Mouse (Mus musculus) midbrain, embryonic 11.5 days (tissue): ENCODE measurements at regions not wholly inside any gene's neighbourhood (a gene's known extent, or its start where the extent isn't known, plus 50 kb on each side); places are given as distances from the start of the nearest gene placed in this dataset.
A peak's percentile ranks its signal among the peaks of the same experiment; 100 is the strongest.

ENCODE experiments used
- ATAC-seq: fragments of 200-750 bp; cut with Nextera tagmentation; 2 replicates; pipeline ENCODE4 v1.8.0; 2017; ENCODE audit warnings: moderate TSS enrichment, moderate library complexity; ENCODE audit not compliant: low FRiP score
- DNase-seq: peaks from one replicate; pipeline ENCODE4 v3.0.0; 2015; ENCODE audit warnings: low spot score; ENCODE audit errors: missing footprints
- H3K27ac ChIP-seq: fragments of 300-500 bp; sonication (generic); 2 replicates; pipeline ENCODE4 v1.5.1; 2014; ENCODE audit warnings: low read depth, low read length
- H3K27me3 ChIP-seq: fragments of 300-500 bp; sonication (generic); 2 replicates; pipeline ENCODE4 v1.6.1; 2014; ENCODE audit warnings: mild to moderate bottlenecking, low read length, moderate library complexity, mixed read lengths; ENCODE audit not compliant: control insufficient read depth, insufficient read depth
- H3K36me3 ChIP-seq: fragments of 300-500 bp; sonication (generic); 2 replicates; pipeline ENCODE4 v1.6.1; 2014; ENCODE audit warnings: mild to moderate bottlenecking, low read length, moderate library complexity, mixed read lengths; ENCODE audit not compliant: control insufficient read depth, insufficient read depth
- H3K4me1 ChIP-seq: fragments of 300-500 bp; sonication (generic); 2 replicates; pipeline ENCODE4 v1.6.1; 2014; ENCODE audit warnings: low read length; ENCODE audit not compliant: control insufficient read depth, insufficient read depth
- H3K4me2 ChIP-seq: fragments of 300-500 bp; sonication (generic); 2 replicates; pipeline ENCODE4 v1.6.1; 2014; ENCODE audit warnings: mild to moderate bottlenecking, moderate library complexity
- H3K4me3 ChIP-seq: fragments of 300-500 bp; sonication (generic); 2 replicates; pipeline ENCODE4 v1.5.1; 2014; ENCODE audit warnings: low read depth, low read length
- H3K9ac ChIP-seq: fragments of 300-500 bp; sonication (generic); 2 replicates; pipeline ENCODE4 v1.6.1; 2014; ENCODE audit warnings: low read length
- H3K9me3 ChIP-seq: fragments of 300-500 bp; sonication (generic); 2 replicates; pipeline ENCODE4 v1.6.1; 2016; ENCODE audit warnings: low read length; ENCODE audit not compliant: control insufficient read depth
- WGBS: fragments of 180-500 bp; shearing (Covaris S2); extraction: QIAGEN DNeasy Blood & Tissue Kit; methylation state at CpG from one replicate; pipeline ENCODE4 v1.1.7; 2014; 5-methylcytosine and 5-hydroxymethylcytosine counted together

DNA sequence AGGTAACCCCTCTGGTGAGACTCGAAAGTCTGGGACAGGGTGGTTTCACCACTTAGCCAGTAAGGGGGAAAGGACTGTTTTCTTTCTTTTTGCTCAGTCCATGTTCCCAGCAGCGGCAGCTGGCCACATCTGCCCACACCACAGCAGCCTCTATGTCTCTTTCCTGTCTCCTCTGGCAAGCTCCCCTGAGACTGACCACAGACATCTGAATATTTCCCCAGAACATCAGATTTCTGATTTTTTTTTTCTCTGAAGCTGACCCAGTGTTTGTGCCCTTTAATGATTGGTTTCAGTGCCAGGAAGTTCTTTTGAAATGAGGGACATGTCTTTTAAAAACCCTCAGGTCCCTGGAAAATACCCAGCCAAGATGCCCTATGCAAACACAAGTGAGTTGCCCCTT, 101.7 kb upstream of the Syt6 start:
- Histone ChIP-seq H3K4me3 (no peak overlapping the region), H3K9ac (no peak overlapping the region), H3K4me2 (no peak overlapping the region), H3K4me1 (no peaks in the 10 kb centered on the region), H3K27me3 (no peaks in the 10 kb centered on the region), H3K36me3 (no peaks in the 10 kb centered on the region), H3K27ac (no peak overlapping the region), H3K9me3 (no peaks in the 10 kb centered on the region)
- DNase-seq (no peak), ATAC-seq (no peak)
- 70% methylated on average over 2 of the region's 2 CpGs for WGBS

DNA sequence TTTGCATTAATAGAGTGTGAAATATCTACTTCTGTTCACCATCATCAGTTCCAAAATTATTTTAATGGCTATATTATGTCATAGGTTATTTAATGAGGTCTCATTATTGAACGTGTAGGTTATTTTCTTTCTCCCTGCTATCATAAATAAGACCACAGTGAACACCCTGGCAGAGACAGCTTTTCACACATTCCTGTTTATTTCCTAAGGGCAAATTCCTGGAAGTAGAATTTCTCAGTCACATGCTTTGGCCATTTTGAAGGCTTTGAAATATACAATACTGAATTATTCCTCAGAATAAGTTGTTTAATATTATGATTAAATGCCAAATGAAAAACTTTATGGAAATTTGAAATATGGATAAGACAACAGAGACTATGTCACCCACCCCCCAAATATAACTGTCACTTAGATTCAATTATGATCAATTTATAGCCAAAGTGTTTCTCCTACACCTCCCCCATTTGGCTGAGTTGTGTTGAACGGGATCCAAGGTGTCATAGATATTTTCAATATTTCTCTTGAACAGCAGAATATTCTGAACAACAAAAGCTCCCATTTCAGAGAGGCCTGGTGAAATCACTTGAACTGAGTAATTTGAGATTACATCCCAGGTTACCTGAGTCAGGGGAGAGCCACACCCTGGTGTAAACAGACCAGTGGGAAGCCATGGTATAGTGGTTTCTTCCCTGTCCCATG, 95.0 kb upstream of the Syt6 start:
- Histone ChIP-seq H3K4me1 (no peaks in the 10 kb centered on the region), H3K36me3 (no peaks in the 10 kb centered on the region), H3K4me2 (no peak overlapping the region), H3K9me3 (no peaks in the 10 kb centered on the region), H3K27me3 (no peaks in the 10 kb centered on the region), H3K4me3 (no peak overlapping the region), H3K9ac (no peak overlapping the region), H3K27ac (no peak overlapping the region)
- no peak for DNase-seq
- no peak for ATAC-seq
- 82% methylated on average over 2 of the region's 2 CpGs for WGBS

DNA sequence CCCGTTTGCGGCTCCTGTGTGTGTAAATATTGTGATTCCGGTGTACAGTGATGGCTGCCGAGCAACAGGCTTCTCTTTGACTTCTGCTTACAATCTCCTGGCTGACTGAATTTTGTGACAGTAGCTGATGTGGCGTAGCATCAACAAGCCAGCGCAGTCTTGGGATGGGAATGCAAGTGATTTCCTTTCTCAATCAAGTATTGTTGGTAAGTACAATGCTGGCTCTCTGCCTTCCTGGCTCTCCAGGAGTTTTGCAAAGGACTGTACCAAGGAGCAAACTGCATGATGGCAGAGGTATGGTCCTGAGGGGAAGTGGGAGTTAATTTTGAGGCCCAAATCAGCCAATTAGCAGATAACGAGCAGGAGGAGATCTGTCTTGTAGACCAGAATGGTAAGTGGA, 94.4 kb upstream of the Syt6 start:
- Histone ChIP-seq H3K4me2 (no peak overlapping the region), H3K9ac (no peak overlapping the region), H3K9me3 (no peaks in the 10 kb centered on the region), H3K4me1 (no peaks in the 10 kb centered on the region), H3K27me3 (no peaks in the 10 kb centered on the region), H3K4me3 (no peak overlapping the region), H3K36me3 (no peaks in the 10 kb centered on the region), H3K27ac (no peak overlapping the region)
- ATAC-seq: no peak
- 87% methylated on average over 7 of the region's 7 CpGs for WGBS
- no peak for DNase-seq

DNA sequence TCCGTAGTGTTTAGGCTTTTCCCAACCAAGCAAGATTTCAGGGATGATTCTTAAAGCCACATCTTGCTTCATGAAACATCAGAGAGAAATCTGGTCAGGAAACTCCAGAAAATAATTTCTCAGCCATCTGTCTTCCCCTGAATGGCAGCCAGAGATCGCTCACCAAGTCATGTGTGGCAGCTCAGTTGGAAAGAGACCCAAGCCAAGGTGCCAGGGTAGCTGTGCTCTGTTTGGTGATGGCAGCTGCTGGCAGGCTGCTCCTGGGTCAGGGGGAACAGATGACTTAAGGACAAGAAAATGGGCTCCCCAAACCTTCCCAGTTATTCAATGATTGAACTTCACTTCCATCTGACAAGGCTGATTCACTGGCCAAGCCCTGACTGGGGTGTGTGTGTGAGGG, 91.7 kb upstream of the Syt6 start:
- Histone ChIP-seq H3K4me2 (no peak overlapping the region), H3K27me3 (no peaks in the 10 kb centered on the region), H3K9ac (no peak overlapping the region), H3K4me3 (no peak overlapping the region), H3K27ac (no peak overlapping the region), H3K4me1 (no peaks in the 10 kb centered on the region), H3K36me3 (no peaks in the 10 kb centered on the region), H3K9me3 (no peaks in the 10 kb centered on the region)
- no peak for ATAC-seq
- 94% methylated on average over 2 of the region's 2 CpGs for WGBS
- DNase-seq: no peak

DNA sequence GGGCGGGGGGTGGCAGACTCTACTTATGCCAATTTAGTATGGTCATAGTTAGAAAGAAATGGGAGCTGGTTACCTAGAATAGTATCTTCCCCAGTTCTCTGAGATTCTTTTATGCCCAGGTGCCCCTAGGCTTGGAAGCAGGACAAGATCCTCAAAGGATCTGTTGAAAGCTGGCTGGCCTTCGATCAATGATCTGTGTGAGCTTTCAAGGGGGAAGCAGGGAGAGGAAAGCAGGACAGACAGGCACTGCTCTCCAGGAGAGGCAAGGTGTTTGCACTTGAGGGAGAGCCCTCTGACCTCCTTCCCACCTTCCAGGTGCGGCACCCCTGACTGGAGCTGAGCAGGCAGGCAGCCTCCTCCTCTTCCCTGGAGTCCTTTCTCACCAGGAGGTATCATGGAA, 91.3 kb upstream of the Syt6 start:
- H3K27me3 ChIP-seq: no peaks in the 10 kb centered on the region
- H3K4me1 ChIP-seq: no peaks in the 10 kb centered on the region
- H3K9ac ChIP-seq: no peak overlapping the region
- DNase-seq (no peak), ATAC-seq (no peak)
- no peak overlapping the region for H3K4me3 ChIP-seq
- no peak overlapping the region for H3K27ac ChIP-seq
- WGBS: 82% methylated on average over 3 of the region's 3 CpGs
- H3K36me3 ChIP-seq: no peaks in the 10 kb centered on the region
- no peaks in the 10 kb centered on the region for H3K9me3 ChIP-seq
- H3K4me2 ChIP-seq: no peak overlapping the region

DNA sequence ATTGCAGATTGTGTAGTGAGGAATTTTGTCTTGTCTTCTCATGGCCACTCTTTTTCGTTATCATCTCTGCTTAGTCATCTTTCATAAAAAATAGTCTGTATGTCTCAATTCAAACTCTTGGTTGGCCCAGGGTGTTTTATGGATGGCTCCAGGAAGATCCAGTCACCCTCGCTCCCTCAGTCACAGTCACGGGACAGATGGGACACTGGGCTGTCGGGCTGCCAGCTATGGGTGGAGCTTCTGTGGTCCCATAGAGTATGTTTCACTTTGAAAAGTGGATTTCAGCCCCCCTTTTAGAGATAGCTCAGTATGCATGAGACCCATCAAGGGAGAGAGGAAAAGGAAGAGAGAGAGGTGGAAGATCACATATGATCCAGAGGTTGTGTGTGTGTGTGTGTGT, 85.2 kb upstream of the Syt6 start:
- no peak overlapping the region for H3K4me3 ChIP-seq
- H3K4me2 ChIP-seq: no peak overlapping the region
- no peak overlapping the region for H3K9ac ChIP-seq
- H3K27ac ChIP-seq: no peak overlapping the region
- no peaks in the 10 kb centered on the region for H3K4me1 ChIP-seq
- WGBS: 92% methylated on average over 4 of the region's 4 CpGs
- ATAC-seq (no peak), DNase-seq (no peak)
- H3K27me3 ChIP-seq: no peaks in the 10 kb centered on the region
- H3K36me3 ChIP-seq: no peaks in the 10 kb centered on the region
- no peaks in the 10 kb centered on the region for H3K9me3 ChIP-seq

DNA sequence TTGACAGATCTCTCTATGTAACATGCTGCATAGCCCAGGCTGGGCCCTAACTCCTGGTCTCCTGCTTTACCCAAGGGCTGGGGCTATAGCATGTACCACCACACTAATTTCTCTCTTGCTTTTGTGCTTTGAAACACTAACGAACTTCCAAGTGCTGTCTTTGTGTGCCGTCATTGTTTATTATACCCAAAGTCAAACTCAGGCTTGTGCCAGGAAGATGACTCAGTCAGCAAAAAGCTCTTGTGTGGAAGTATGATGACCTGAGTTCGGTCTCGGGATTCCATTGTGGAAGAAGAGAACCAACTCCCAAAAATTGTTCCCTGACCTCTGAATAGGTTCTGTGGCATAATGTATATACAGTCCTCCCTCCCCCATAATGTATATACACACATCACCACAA, 84.1 kb upstream of the Syt6 start:
- no peaks in the 10 kb centered on the region for H3K4me1 ChIP-seq
- ATAC-seq (no peak), DNase-seq (peak; percentile 57)
- no peaks in the 10 kb centered on the region for H3K27me3 ChIP-seq
- no peaks in the 10 kb centered on the region for H3K36me3 ChIP-seq
- H3K4me3 ChIP-seq: no peak overlapping the region
- WGBS: 90% methylated on average over 4 of the region's 4 CpGs
- no peaks in the 10 kb centered on the region for H3K9me3 ChIP-seq
- H3K4me2 ChIP-seq: no peak overlapping the region
- no peak overlapping the region for H3K9ac ChIP-seq
- H3K27ac ChIP-seq: no peak overlapping the region

DNA sequence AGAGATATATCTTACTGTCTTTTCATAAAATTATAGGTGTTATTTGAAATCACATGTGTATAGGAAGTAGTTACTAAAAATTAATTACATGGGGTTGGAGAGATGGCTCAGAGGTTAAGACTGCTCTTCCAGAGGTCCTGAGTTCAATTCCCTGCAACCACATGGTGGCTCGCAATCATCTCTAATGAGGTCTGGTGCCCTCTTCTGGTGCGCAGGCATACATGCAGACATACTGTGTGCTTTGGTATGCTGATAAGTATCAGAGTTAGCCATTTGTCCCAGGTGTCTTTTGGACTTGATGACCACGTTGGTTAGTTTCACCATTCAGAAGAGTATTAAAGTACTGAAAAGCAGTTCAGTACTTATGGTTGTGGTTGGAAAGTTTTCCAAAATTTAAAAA, 82.8 kb upstream of the Syt6 start:
- Histone ChIP-seq H3K9ac (no peak overlapping the region), H3K4me2 (no peak overlapping the region), H3K27ac (no peak overlapping the region), H3K36me3 (no peaks in the 10 kb centered on the region), H3K27me3 (no peaks in the 10 kb centered on the region), H3K4me1 (no peaks in the 10 kb centered on the region), H3K4me3 (no peak overlapping the region), H3K9me3 (no peaks in the 10 kb centered on the region)
- ATAC-seq (no peak), DNase-seq (peak; percentile 12)
- 77% methylated on average over 3 of the region's 3 CpGs for WGBS

DNA sequence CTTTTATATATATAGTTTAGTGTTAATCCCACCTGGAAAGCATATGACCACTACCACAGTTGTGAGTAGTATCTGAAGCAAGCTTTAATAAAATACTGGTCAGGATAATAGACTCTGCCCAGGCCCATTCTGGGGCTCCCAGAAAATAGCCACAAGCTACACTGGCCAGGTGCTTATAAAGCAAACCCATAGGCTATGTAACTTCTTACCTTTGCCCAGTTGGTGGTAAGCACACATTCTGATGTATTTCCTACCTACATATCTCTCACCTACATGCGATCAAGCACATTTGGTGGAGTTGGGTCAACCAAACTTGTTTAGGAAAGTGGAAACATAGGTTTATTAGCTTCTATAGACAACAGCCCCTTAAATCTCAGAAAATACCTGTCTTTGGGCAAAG, 81.4 kb upstream of the Syt6 start:
- H3K4me2 ChIP-seq: no peak overlapping the region
- H3K36me3 ChIP-seq: no peaks in the 10 kb centered on the region
- ATAC-seq: no peak
- H3K9me3 ChIP-seq: no peaks in the 10 kb centered on the region
- H3K4me1 ChIP-seq: no peaks in the 10 kb centered on the region
- H3K4me3 ChIP-seq: no peak overlapping the region
- no peak overlapping the region for H3K9ac ChIP-seq
- peak; percentile 8 for DNase-seq
- no peak overlapping the region for H3K27ac ChIP-seq
- H3K27me3 ChIP-seq: no peaks in the 10 kb centered on the region
- 92% methylated on average over 1 of the region's 1 CpGs for WGBS

DNA sequence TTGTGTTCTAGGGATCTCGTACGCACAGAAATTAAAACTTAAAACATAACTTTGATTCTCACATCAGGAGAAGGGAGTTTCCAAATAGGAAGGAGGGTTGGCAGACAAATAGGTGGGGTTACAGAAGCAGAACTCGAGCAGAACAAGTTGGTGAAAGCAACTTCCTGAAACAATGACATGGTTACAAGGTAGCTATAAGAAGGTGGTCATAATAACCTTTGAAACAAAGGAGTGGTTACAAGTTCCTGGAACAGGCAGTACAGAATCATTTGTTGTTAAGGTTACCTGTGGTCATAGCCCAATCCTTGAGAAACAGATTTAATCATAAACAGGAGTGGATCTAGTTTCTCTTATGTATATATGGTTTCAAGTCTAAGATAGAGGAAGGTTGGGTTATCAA, 81.0 kb upstream of the Syt6 start:
- DNase-seq: peak; percentile 23

More for the DNA sequence above, 81.0 kb upstream of the Syt6 start:
- H3K4me2 ChIP-seq: no peak overlapping the region
- WGBS: 86% methylated on average over 3 of the region's 3 CpGs
- no peaks in the 10 kb centered on the region for H3K4me1 ChIP-seq
- no peak for ATAC-seq
- no peaks in the 10 kb centered on the region for H3K9me3 ChIP-seq
- H3K36me3 ChIP-seq: no peaks in the 10 kb centered on the region
- H3K27ac ChIP-seq: no peak overlapping the region
- H3K9ac ChIP-seq: no peak overlapping the region
- H3K27me3 ChIP-seq: no peaks in the 10 kb centered on the region
- H3K4me3 ChIP-seq: no peak overlapping the region
